Mouse (Mus musculus): ENCODE data around the gene Eif3i. TPM values are rescaled to one million over a fixed set of nuclear protein-coding genes. Genes with fewer than 3 reads are reported as not detected.

Eif3i gene
- polyA plus RNA-seq, 1 experiment = 350 TPM

DNA sequence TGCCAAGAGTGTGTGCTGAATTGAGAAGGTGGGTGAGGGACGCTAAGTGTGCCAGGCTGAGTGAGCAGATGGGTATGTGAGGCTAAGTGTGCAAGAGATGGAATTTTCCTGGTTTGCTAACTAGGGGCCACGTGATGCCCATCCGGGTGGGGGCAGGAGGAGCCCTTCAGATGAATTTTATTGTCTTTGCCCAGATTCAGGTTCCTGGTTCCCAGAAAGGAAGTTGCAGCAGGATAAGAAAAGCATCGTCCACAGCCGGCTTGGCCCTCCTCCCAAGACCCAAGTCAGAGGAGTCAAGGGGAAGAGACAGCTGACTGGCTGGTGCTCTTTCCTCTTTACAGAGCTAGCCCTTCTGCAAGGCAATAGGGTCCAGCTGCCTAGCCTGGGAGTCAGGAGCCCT is 22.0 kb downstream of the Eif3i start, which contains the start of gene Fam167b:
Fam167b (minus strand) TSS at position 84 of the 400 bp plus-strand sequence.
- no peaks in the 10 kb centered on the region for H3K27me3 ChIP-seq (ENCODE audit: control insufficient read depth, insufficient read depth, low read length)
- H3K4me3 ChIP-seq (ENCODE audit: control insufficient read depth, insufficient read depth, low read length) = no peak within 1 kb of the TSS
- H3K27ac ChIP-seq (ENCODE audit: control insufficient read depth, insufficient read depth, low read length) = no peak within 1 kb of the TSS
- no peak for TF ChIP-seq POLR2A (IDR thresholded peaks at IDR 0.05; ENCODE audit: control insufficient read depth, extremely low read depth, insufficient read depth, low read length, poor library complexity)
- H3K36me3 ChIP-seq (ENCODE audit: control insufficient read depth, insufficient read depth, low read length) = no peaks in the 10 kb centered on the region
- no peak for DNase-seq
- 94% methylated on average over 5 of the region's 5 CpGs for WGBS
- peaks cover 45% of the 10 kb centered on the region for H3K4me1 ChIP-seq (replicated peaks; ENCODE audit: control insufficient read depth, insufficient read depth, low read length)

DNA sequence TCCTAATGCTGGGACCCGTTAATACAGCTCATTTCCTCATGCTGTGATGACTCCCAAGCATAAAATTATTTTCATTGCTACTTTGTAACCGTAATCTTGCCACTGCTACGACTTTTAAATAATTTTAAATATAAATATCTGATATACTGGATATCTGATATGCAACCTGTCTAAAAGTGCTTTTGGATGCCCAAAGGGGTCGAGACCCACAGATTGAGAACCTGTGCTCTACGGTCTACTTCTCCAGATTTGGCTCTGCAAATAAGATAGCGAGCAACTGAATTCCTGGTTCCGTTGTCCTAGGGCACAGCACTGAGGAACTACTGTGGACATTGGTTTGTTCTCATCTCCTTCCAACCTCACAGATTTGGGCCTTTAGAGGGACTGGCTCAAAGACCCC is 22.8 kb downstream of the Eif3i start:
- 91% methylated on average over 7 of the region's 7 CpGs for WGBS
- H3K4me3 ChIP-seq (ENCODE audit: control insufficient read depth, insufficient read depth, low read length) = no peak overlapping the region
- H3K27me3 ChIP-seq (ENCODE audit: control insufficient read depth, insufficient read depth, low read length) = no peaks in the 10 kb centered on the region
- TF ChIP-seq POLR2A (IDR thresholded peaks at IDR 0.05; ENCODE audit: control insufficient read depth, extremely low read depth, insufficient read depth, low read length, poor library complexity) (no peak), CTCF (IDR thresholded peaks at IDR 0.05; ENCODE audit: borderline replicate concordance, control insufficient read depth, extremely low read depth, insufficient read depth, low read length, poor library complexity) (no peak)
- DNase-seq = no peak
- no peak overlapping the region for H3K27ac ChIP-seq (ENCODE audit: control insufficient read depth, insufficient read depth, low read length)
- H3K36me3 ChIP-seq (ENCODE audit: control insufficient read depth, insufficient read depth, low read length) = no peaks in the 10 kb centered on the region
- H3K4me1 ChIP-seq (replicated peaks; ENCODE audit: control insufficient read depth, insufficient read depth, low read length) = peaks cover 52% of the 10 kb centered on the region

DNA sequence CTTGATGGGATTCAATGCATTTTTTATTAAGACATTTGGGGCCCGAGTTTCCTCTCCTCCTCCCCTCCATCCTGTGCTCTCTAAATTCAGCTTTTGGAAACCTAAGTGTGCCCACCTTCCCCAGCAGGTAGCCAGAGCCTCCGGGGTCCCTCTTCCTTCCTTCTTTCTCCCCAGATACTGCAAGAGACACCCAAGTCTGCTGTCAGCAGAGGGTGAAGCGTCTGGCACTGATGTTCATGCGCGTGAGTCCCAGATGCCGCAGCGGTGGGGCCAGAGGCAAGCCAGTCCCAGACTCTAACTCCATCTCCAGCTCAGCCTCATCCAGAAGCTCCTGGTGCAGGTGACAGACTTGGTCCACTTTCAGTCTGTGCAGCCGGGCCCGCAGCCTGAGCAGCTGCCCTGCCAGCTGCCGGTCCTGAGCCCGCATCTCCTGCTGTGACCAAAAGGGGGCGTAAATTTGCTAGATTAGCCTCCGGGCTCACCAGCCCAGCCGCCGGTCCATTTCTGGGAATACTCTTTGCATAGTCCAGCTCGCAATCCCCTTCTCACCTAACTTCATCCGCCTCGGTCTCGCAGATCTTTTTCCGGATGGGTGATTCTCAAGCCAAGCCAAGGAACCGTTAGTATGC is 23.5 kb downstream of the Eif3i start:
- WGBS = 29% methylated on average over 21 of the region's 21 CpGs
- Histone ChIP-seq H3K27me3 (ENCODE audit: control insufficient read depth, insufficient read depth, low read length) (no peaks in the 10 kb centered on the region), H3K4me3 (ENCODE audit: control insufficient read depth, insufficient read depth, low read length) (peak overlapping the region; percentile 49), H3K27ac (ENCODE audit: control insufficient read depth, insufficient read depth, low read length) (peak overlapping the region; percentile 93), H3K36me3 (ENCODE audit: control insufficient read depth, insufficient read depth, low read length) (no peaks in the 10 kb centered on the region), H3K4me1 (replicated peaks; ENCODE audit: control insufficient read depth, insufficient read depth, low read length) (peaks cover 56% of the 10 kb centered on the region)
- TF ChIP-seq POLR2A (IDR thresholded peaks at IDR 0.05; ENCODE audit: control insufficient read depth, extremely low read depth, insufficient read depth, low read length, poor library complexity) = 0 out of 2 replicates have a peak, but pooled peaks have one; percentile 33
- TF ChIP-seq CTCF (IDR thresholded peaks at IDR 0.05; ENCODE audit: borderline replicate concordance, control insufficient read depth, extremely low read depth, insufficient read depth, low read length, poor library complexity) = peak; percentile 85
- peak; percentile 85 for DNase-seq

DNA sequence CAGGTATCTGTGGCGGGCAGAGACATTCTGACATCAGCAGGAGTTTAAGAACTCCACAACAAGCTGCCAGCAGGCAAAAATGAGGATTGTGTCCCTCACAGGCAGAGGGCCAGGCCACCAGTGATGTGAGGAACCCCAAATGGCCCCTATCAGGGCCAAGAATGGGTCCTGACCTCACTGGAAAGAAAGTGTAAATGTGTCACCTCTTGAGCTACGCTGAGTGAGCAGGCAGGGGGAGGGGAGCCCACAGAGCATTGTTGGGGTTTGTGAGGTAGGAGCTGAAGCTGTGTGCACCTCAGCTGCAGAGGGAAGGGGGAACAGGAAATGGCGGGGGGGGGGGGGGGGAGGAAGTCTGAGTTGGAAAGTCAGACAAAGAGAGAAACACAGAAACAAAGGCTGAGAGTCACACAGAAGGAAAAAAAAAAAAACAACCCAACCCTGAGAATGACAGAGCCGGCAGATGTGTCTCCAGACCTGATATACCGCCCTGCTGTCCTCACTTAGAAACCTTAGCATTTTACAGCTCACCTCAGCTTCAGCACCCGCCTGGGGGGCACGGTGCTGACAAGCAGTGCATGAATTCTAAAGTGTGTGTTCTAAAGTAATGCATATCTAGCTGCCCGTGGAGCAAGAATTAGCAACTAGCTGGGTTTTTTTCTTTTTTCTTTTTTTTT is 25.1 kb downstream of the Eif3i start:
- peak; percentile 93 for DNase-seq
- H3K27me3 ChIP-seq (ENCODE audit: control insufficient read depth, insufficient read depth, low read length) = no peaks in the 10 kb centered on the region
- 3% methylated on average over 7 of the region's 8 CpGs for WGBS
- H3K27ac ChIP-seq (ENCODE audit: control insufficient read depth, insufficient read depth, low read length) = peak overlapping the region; percentile 98
- no peaks in the 10 kb centered on the region for H3K36me3 ChIP-seq (ENCODE audit: control insufficient read depth, insufficient read depth, low read length)
- TF ChIP-seq CTCF (IDR thresholded peaks at IDR 0.05; ENCODE audit: borderline replicate concordance, control insufficient read depth, extremely low read depth, insufficient read depth, low read length, poor library complexity) (no peak), POLR2A (IDR thresholded peaks at IDR 0.05; ENCODE audit: control insufficient read depth, extremely low read depth, insufficient read depth, low read length, poor library complexity) (peak; percentile 45; the same call in 1 of the 2 replicates)
- H3K4me1 ChIP-seq (replicated peaks; ENCODE audit: control insufficient read depth, insufficient read depth, low read length) = peaks cover 64% of the 10 kb centered on the region
- H3K4me3 ChIP-seq (ENCODE audit: control insufficient read depth, insufficient read depth, low read length) = peak overlapping the region; percentile 48

DNA sequence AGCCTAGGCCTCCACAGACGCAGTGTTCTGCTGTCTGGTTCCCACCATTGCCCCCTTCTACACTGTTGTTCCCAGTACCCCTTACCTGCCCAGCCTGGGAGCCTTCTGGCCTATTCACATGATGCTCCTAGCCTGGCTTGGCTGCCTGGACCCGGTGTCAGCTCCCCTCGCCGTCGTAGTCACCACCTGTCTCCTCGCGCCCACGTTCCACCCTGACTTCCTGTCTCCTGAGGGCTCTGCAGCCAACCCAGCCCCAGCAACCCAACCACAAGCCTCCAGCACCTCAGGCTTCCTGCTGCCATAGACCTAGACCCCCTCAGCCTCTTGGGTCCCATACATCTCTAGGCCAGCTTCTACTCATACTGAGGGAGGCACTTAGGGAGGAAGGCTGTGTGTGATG is 27.0 kb downstream of the Eif3i start, which contains the start of gene Lck:
Lck (minus strand) TSS at position 212 of the 400 bp plus-strand sequence.
- Histone ChIP-seq H3K4me1 (replicated peaks; ENCODE audit: control insufficient read depth, insufficient read depth, low read length) (peaks cover 63% of the 10 kb centered on the region), H3K27me3 (ENCODE audit: control insufficient read depth, insufficient read depth, low read length) (no peaks in the 10 kb centered on the region), H3K36me3 (ENCODE audit: control insufficient read depth, insufficient read depth, low read length) (no peaks in the 10 kb centered on the region; the same call in 1 of the 2 replicates), H3K27ac (ENCODE audit: control insufficient read depth, insufficient read depth, low read length) (peak within 1 kb of the TSS; percentile 93), H3K4me3 (ENCODE audit: control insufficient read depth, insufficient read depth, low read length) (peak within 1 kb of the TSS; percentile 60)
- 3% methylated on average over 8 of the region's 8 CpGs for WGBS
- TF ChIP-seq CTCF (IDR thresholded peaks at IDR 0.05; ENCODE audit: borderline replicate concordance, control insufficient read depth, extremely low read depth, insufficient read depth, low read length, poor library complexity) (no peak), POLR2A (IDR thresholded peaks at IDR 0.05; ENCODE audit: control insufficient read depth, extremely low read depth, insufficient read depth, low read length, poor library complexity) (peak; percentile 85; the same call in 1 of the 2 replicates)
- peak; percentile 89 for DNase-seq

DNA sequence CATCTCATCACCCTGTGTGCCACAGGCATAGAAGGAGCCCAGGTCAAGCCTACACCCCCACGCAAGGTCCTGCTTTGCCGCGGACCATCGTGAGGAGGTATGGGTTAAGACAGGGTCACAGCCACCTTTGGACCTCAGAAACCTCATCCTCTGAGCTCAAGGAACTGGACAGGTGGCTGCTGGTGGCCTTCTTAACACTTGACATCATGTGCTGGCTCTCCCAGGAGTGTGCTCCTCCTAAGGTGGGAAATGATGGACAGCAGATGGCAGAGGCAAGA is 27.4 kb downstream of the Eif3i start:
- peaks cover 64% of the 10 kb centered on the region for H3K4me1 ChIP-seq (replicated peaks; ENCODE audit: control insufficient read depth, insufficient read depth, low read length)
- DNase-seq = no peak
- no peak for TF ChIP-seq POLR2A (IDR thresholded peaks at IDR 0.05; ENCODE audit: control insufficient read depth, extremely low read depth, insufficient read depth, low read length, poor library complexity)
- no peak for TF ChIP-seq CTCF (IDR thresholded peaks at IDR 0.05; ENCODE audit: borderline replicate concordance, control insufficient read depth, extremely low read depth, insufficient read depth, low read length, poor library complexity)
- 76% methylated on average over 4 of the region's 4 CpGs for WGBS
- H3K36me3 ChIP-seq (ENCODE audit: control insufficient read depth, insufficient read depth, low read length) = no peaks in the 10 kb centered on the region; the same call in 1 of the 2 replicates
- peak overlapping the region; percentile 91 for H3K27ac ChIP-seq (ENCODE audit: control insufficient read depth, insufficient read depth, low read length)
- peak overlapping the region; percentile 60 for H3K4me3 ChIP-seq (ENCODE audit: control insufficient read depth, insufficient read depth, low read length)
- no peaks in the 10 kb centered on the region for H3K27me3 ChIP-seq (ENCODE audit: control insufficient read depth, insufficient read depth, low read length)

Measured in thymus, adult 2 months (tissue).